Mouse (Mus musculus) retina, postnatal 7 days (tissue): Measurements from ENCODE around the gene Gosr1.
"Not testable (repeated sequence)": the region's sequence is repeated elsewhere in the genome, so short reads cannot be mapped to it uniquely, and the experiment has no call there.

Experiments used
- DNase-seq: peaks from one replicate; pipeline ENCODE4 v3.0.0-alpha.2; 2012; ENCODE audit warnings: low read depth, low spot score

Gosr1 gene

GRCm38 (mm10) chr11:76734560-76734959 lies 28.8 kb downstream of the Gosr1 start:
- DNase-seq: no peak

GRCm38 (mm10) chr11:76730650-76731049 lies 32.7 kb downstream of the Gosr1 start:
- no peak for DNase-seq

GRCm38 (mm10) chr11:76728093-76728492 lies 35.3 kb downstream of the Gosr1 start:
- DNase-seq: no peak

- no peak for DNase-seq
These were observed 39.5 kb downstream of the Gosr1 start for GRCm38 (mm10) chr11:76723911-76724310.

GRCm38 (mm10) chr11:76717000-76717399 lies 46.4 kb downstream of the Gosr1 start:
- no peak for DNase-seq

- no peak for DNase-seq
These were observed 53.5 kb downstream of the Gosr1 start for GRCm38 (mm10) chr11:76709625-76710452.

- no peak for DNase-seq
These were observed 54.5 kb downstream of the Gosr1 start for GRCm38 (mm10) chr11:76708881-76709280.

- no peak for DNase-seq
These were observed 55.3 kb downstream of the Gosr1 start for GRCm38 (mm10) chr11:76708066-76708465.

GRCm38 (mm10) chr11:76707656-76708055 lies 55.7 kb downstream of the Gosr1 start:
- DNase-seq: no peak

GRCm38 (mm10) chr11:76699626-76700025 lies 63.8 kb downstream of the Gosr1 start:
- DNase-seq: no peak

GRCm38 (mm10) chr11:76695810-76696209 lies 67.6 kb downstream of the Gosr1 start:
- no peak for DNase-seq

GRCm38 (mm10) chr11:76692096-76692495 lies 71.3 kb downstream of the Gosr1 start:
- DNase-seq: no peak

GRCm38 (mm10) chr11:76685604-76686003 lies 77.8 kb downstream of the Gosr1 start:
- DNase-seq: no peak

GRCm38 (mm10) chr11:76679508-76679907 lies 83.9 kb downstream of the Gosr1 start, which contains the start of gene Trarg1:
Gene Trarg1 (plus strand): TSS chr11:76679808.
- DNase-seq: not testable (repeated sequence)
